Mouse (Mus musculus) midbrain, embryonic 16.5 days (tissue): Measurements from ENCODE around the gene Gm5105. TPM values are rescaled to one million over a fixed set of nuclear protein-coding genes. Genes with fewer than 3 reads are reported as not detected.

Source experiments
- ATAC-seq: fragments of 200-750 bp; cut with Nextera tagmentation; 2 replicates; pipeline ENCODE4 v1.8.0; 2017; ENCODE audit warnings: moderate TSS enrichment
- H3K27ac ChIP-seq: fragments of 300-500 bp; sonication (generic); 2 replicates; pipeline ENCODE4 v1.5.1; 2014; ENCODE audit warnings: mild to moderate bottlenecking, low read length, mixed read lengths
- H3K27me3 ChIP-seq: fragments of 300-500 bp; sonication (generic); 2 replicates; pipeline ENCODE4 v1.6.1; 2014; ENCODE audit warnings: low read depth, low read length, mixed read lengths; ENCODE audit not compliant: control insufficient read depth, insufficient read depth
- H3K36me3 ChIP-seq: fragments of 300-500 bp; sonication (generic); 2 replicates; pipeline ENCODE4 v1.6.1; 2014; ENCODE audit warnings: mild to moderate bottlenecking, low read length, moderate library complexity, mixed read lengths; ENCODE audit not compliant: control insufficient read depth, insufficient read depth
- H3K4me1 ChIP-seq: fragments of 300-500 bp; sonication (generic); 2 replicates; pipeline ENCODE4 v1.6.1; 2014; ENCODE audit warnings: mild to moderate bottlenecking, low read length, mixed read lengths; ENCODE audit not compliant: control insufficient read depth, insufficient read depth
- H3K4me2 ChIP-seq: fragments of 300-500 bp; sonication (generic); 2 replicates; pipeline ENCODE4 v1.6.1; 2014; ENCODE audit warnings: mild to moderate bottlenecking, low read length, mixed read lengths
- H3K4me3 ChIP-seq: fragments of 300-500 bp; sonication (generic); 2 replicates; pipeline ENCODE4 v1.5.1; 2014; ENCODE audit warnings: low read depth, mild to moderate bottlenecking, low read length, moderate library complexity, mixed read lengths
- H3K9ac ChIP-seq: fragments of 300-500 bp; sonication (generic); 2 replicates; pipeline ENCODE4 v1.6.1; 2014; ENCODE audit warnings: low read depth, low read length, mixed read lengths
- H3K9me3 ChIP-seq: fragments of 300-500 bp; sonication (generic); replicated peaks from 2 replicates; pipeline ENCODE4 v1.6.1; 2014; ENCODE audit warnings: mild to moderate bottlenecking, low read length, mixed read lengths; ENCODE audit not compliant: control insufficient read depth, poor library complexity, severe bottlenecking
- WGBS: fragments of 180-500 bp; shearing (Covaris S2); extraction: QIAGEN DNeasy Blood & Tissue Kit; methylation state at CpG from one replicate; pipeline ENCODE4 v1.1.7; 2014; 5-methylcytosine and 5-hydroxymethylcytosine counted together
- polyA plus RNA-seq: library from polyadenylated mRNA; unstranded; fragments of >200 nt; fragmentation: Nextera tagmentation; extraction: Ambion mirVana; gene quantifications from 2 replicates; pipeline ENCODE4 v1.2.1, GENCODE M21; 2015

The Gm5105 gene
- polyA plus RNA-seq, 1 experiment from 2014 or later, result 0.26 TPM

DNA sequence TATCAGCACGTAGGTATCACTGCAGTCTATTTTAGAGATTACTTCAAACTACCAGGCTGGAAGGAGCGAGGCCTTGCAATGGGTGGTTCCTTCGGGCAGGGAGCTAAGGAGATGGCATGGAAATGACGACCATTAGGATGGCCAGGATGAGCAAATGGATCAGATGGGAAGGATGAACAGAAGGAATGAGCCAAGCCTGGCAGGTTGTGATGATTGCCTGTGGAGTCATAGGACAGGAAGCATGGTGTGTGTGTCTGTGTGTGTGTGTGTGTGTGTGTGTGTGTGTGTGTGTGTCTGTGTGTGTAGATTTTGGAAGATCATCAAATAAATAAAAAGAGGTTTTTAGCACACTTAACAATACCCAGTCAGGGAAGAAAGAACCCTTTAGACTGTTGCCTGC, 44.5 kb downstream of the Gm5105 start:
- Histone ChIP-seq H3K27ac (no peak overlapping the region), H3K9ac (no peak overlapping the region), H3K4me1 (no peaks in the 10 kb centered on the region), H3K27me3 (no peaks in the 10 kb centered on the region), H3K4me3 (no peak overlapping the region), H3K36me3 (no peaks in the 10 kb centered on the region), H3K9me3 (no peaks in the 10 kb centered on the region), H3K4me2 (no peak overlapping the region)
- WGBS, result 75% methylated on average over 4 of the region's 4 CpGs
- ATAC-seq, result no peak

DNA sequence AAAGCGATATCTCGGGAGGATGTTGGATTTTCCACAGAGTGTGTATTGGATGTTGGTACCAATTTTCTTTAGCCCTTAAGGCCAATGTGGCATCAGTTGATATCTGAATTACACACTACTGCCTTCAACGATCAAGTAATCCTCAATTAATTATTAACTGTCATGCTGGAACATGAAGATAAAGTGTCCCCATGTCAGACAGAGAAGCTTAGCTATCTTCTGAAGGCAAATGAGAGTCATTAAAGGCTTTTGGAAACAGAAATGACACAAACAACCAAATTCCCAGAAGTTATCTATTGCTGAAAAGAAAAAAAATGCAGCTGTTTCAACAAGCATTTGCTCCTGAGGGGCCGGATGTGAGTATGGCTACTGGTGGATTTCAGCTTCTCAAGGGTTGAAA, 45.2 kb downstream of the Gm5105 start:
- WGBS, result 82% methylated on average over 4 of the region's 4 CpGs
- Histone ChIP-seq H3K4me2 (no peak overlapping the region), H3K9me3 (no peaks in the 10 kb centered on the region), H3K27ac (no peak overlapping the region), H3K9ac (no peak overlapping the region), H3K4me1 (no peaks in the 10 kb centered on the region), H3K36me3 (no peaks in the 10 kb centered on the region), H3K4me3 (no peak overlapping the region), H3K27me3 (no peaks in the 10 kb centered on the region)
- ATAC-seq, result no peak; the same call in 1 of the 2 replicates

GRCm38 (mm10) chr3:138016810-138017209, 50.4 kb downstream of the Gm5105 start:
- Histone ChIP-seq H3K4me1 (no peaks in the 10 kb centered on the region), H3K36me3 (no peaks in the 10 kb centered on the region), H3K4me2 (peak overlapping the region; percentile 31), H3K27me3 (no peaks in the 10 kb centered on the region), H3K9me3 (no peaks in the 10 kb centered on the region), H3K4me3 (peak overlapping the region; percentile 5; the same call in 1 of the 2 replicates), H3K27ac (peak overlapping the region; percentile 38; the same call in 1 of the 2 replicates), H3K9ac (peak overlapping the region; percentile 8; the same call in 1 of the 2 replicates)
- ATAC-seq, result peak; percentile 82
- 56% methylated on average over 12 of the region's 12 CpGs for WGBS

GRCm38 (mm10) chr3:138014725-138015124, 52.5 kb downstream of the Gm5105 start:
- no peak for ATAC-seq
- Histone ChIP-seq H3K4me1 (no peaks in the 10 kb centered on the region), H3K36me3 (no peaks in the 10 kb centered on the region), H3K4me2 (no peak overlapping the region), H3K4me3 (no peak overlapping the region), H3K9ac (no peak overlapping the region), H3K27me3 (no peaks in the 10 kb centered on the region), H3K9me3 (no peaks in the 10 kb centered on the region), H3K27ac (no peak overlapping the region)
- whole genome bisulfite sequencing, result 81% methylated on average over 2 of the region's 2 CpGs

GRCm38 (mm10) chr3:138012351-138012750, 54.8 kb downstream of the Gm5105 start:
- no peak overlapping the region for H3K27ac ChIP-seq
- no peaks in the 10 kb centered on the region for H3K36me3 ChIP-seq
- H3K4me1 ChIP-seq, result no peaks in the 10 kb centered on the region
- H3K9ac ChIP-seq, result no peak overlapping the region
- WGBS, result 57% methylated on average over 4 of the region's 4 CpGs
- H3K27me3 ChIP-seq, result no peaks in the 10 kb centered on the region
- no peak for ATAC-seq
- H3K4me3 ChIP-seq, result no peak overlapping the region
- H3K9me3 ChIP-seq, result no peaks in the 10 kb centered on the region
- H3K4me2 ChIP-seq, result no peak overlapping the region

DNA sequence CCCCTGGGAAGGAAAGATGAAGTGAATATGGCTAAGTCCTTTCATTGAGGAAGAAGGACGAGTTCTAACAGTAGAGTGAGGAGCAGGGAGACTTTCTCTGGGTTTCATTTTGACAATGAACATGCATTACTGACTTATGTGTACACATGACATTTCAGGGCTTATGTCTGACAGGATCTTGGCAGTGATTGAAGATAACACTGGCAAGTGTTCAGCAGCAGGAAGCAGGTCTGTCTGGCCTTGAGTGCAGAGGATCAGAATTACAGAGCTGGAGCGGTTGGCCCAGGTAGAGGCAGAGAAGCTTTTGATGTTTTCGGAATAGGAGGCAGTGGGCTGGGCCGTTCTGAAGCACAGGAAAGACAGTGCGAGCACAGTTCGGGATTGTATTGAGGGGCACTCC, 59.0 kb downstream of the Gm5105 start:
- no peaks in the 10 kb centered on the region for H3K9me3 ChIP-seq
- H3K27me3 ChIP-seq, result no peaks in the 10 kb centered on the region
- H3K9ac ChIP-seq, result no peak overlapping the region
- H3K4me3 ChIP-seq, result no peak overlapping the region
- H3K4me2 ChIP-seq, result no peak overlapping the region
- H3K27ac ChIP-seq, result no peak overlapping the region
- H3K4me1 ChIP-seq, result no peaks in the 10 kb centered on the region
- no peak for ATAC-seq
- 82% methylated on average over 6 of the region's 6 CpGs for WGBS
- no peaks in the 10 kb centered on the region for H3K36me3 ChIP-seq

DNA sequence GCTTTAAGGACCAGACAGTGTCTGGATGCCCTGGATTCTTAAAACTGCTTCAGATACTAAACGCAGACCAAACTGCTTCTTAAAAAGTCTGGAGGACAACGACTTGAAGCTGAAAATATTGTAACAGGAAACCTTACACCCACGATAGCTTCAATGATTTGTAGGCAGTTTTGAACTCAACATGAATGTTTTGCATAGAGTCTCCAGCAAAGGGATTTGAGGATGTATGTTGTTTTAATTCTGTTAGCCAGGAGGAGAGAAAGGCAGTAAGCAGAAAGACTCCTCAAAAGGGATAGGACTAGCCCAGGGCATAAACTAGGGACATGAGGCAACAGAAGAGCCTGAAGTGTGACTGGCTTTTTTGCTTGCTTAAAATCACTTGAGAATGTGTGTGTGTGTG, 60.3 kb downstream of the Gm5105 start:
- H3K4me3 ChIP-seq, result no peak overlapping the region
- 82% methylated on average over 3 of the region's 3 CpGs for WGBS

GRCm38 (mm10) chr3:138003264-138003663, 63.9 kb downstream of the Gm5105 start:
- no peak overlapping the region for H3K4me2 ChIP-seq
- 93% methylated on average over 7 of the region's 7 CpGs for WGBS
- H3K9me3 ChIP-seq, result no peaks in the 10 kb centered on the region
- no peaks in the 10 kb centered on the region for H3K36me3 ChIP-seq
- H3K27me3 ChIP-seq, result no peaks in the 10 kb centered on the region
- H3K4me1 ChIP-seq, result 0 out of 2 replicates have a peak, but pooled peaks cover 2% of the 10 kb centered on the region
- no peak overlapping the region for H3K27ac ChIP-seq
- no peak overlapping the region for H3K9ac ChIP-seq
- no peak overlapping the region for H3K4me3 ChIP-seq
- no peak for ATAC-seq

More for the DNA sequence above, 60.3 kb downstream of the Gm5105 start:
- H3K9me3 ChIP-seq, result no peaks in the 10 kb centered on the region
- no peak overlapping the region for H3K9ac ChIP-seq
- ATAC-seq, result no peak
- no peak overlapping the region for H3K27ac ChIP-seq
- no peaks in the 10 kb centered on the region for H3K4me1 ChIP-seq
- no peaks in the 10 kb centered on the region for H3K36me3 ChIP-seq
- H3K4me2 ChIP-seq, result no peak overlapping the region
- H3K27me3 ChIP-seq, result no peaks in the 10 kb centered on the region

DNA sequence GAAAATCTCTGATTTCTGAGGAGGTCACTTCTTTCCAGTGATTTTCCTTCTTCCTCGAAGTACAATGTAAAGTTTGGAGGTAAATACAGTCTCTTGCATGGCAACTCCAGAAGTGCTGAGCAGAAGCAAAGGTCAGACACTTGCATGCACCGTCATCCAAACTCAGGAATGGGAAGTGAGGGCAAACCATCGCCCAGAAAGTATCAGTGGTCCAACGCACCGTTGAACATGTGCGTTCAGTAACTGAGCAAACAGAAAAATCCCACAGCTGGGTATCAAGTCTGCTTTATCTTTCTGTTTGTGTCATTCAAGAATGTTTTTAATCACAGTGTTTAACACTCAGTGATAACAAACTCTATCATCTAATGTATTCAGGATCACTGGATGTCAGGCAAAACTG, 64.6 kb downstream of the Gm5105 start:
- no peak overlapping the region for H3K27ac ChIP-seq
- no peak overlapping the region for H3K4me2 ChIP-seq
- no peaks in the 10 kb centered on the region for H3K36me3 ChIP-seq
- no peak overlapping the region for H3K4me3 ChIP-seq
- H3K9ac ChIP-seq, result no peak overlapping the region
- ATAC-seq, result no peak
- H3K9me3 ChIP-seq, result no peaks in the 10 kb centered on the region
- no peaks in the 10 kb centered on the region for H3K27me3 ChIP-seq
- H3K4me1 ChIP-seq, result 0 out of 2 replicates have a peak, but pooled peaks cover 2% of the 10 kb centered on the region
- WGBS, result 84% methylated on average over 6 of the region's 6 CpGs
